Comparison of ENCODE assay signal across 26 mouse cellular contexts in genomic region chr6:48032661-48033060, GRCm38 (mm10).
"Had no signal": no experiment of that assay in that cellular context is flagged by ENCODE, and none has a peak within 500 bp of the region (broad histone marks: within the 10 kb centered on the region; RNA-seq: fewer than 3 reads in every experiment).

No protein-coding gene starts in this region.

- ATAC-seq: hindbrain, postnatal 0 days; intestine, embryonic 16.5 days had no signal

- H3K9ac ChIP-seq: heart, embryonic 13.5 days; heart, embryonic 15.5 days; hindbrain, embryonic 13.5 days; hindbrain, embryonic 15.5 days; kidney, embryonic 15.5 days; limb, embryonic 12.5 days; liver, embryonic 13.5 days; liver, embryonic 15.5 days had no signal

- DNase-seq: gastrocnemius, postnatal 14 days; gastrocnemius, postnatal 36 days; heart, adult 18-20 months; heart, postnatal 14 days; heart, postnatal 36 days; kidney, adult 11 months; kidney, adult 2 months; kidney, adult 9 months; kidney, postnatal 14 days; kidney, postnatal 36 days; layer of hippocampus, adult 9-11 months; layer of hippocampus, postnatal 36 days; liver; liver, embryonic 13.5 days had no signal

- H3K4me1 ChIP-seq: heart, embryonic 13.5 days; heart, embryonic 15.5 days; hindbrain, embryonic 13.5 days; hindbrain, embryonic 15.5 days; kidney, embryonic 15.5 days; limb, embryonic 10.5 days; limb, embryonic 12.5 days; liver, embryonic 13.5 days; liver, embryonic 15.5 days had no signal

- H3K27ac ChIP-seq: heart, embryonic 13.5 days; heart, embryonic 15.5 days; hindbrain, embryonic 13.5 days; hindbrain, embryonic 15.5 days; hindbrain, postnatal 0 days; kidney, embryonic 15.5 days; kidney, postnatal 0 days; left cerebral cortex, adult 2 months; limb, embryonic 10.5 days; limb, embryonic 12.5 days; liver, embryonic 13.5 days; liver, embryonic 15.5 days had no signal

- H3K27me3 ChIP-seq: heart, embryonic 15.5 days; hindbrain, embryonic 13.5 days; hindbrain, embryonic 15.5 days; kidney, embryonic 15.5 days; limb, embryonic 12.5 days; liver, embryonic 13.5 days; liver, embryonic 15.5 days had no signal

- H3K4me3 ChIP-seq: heart, embryonic 13.5 days; heart, embryonic 15.5 days; hindbrain, embryonic 13.5 days; hindbrain, embryonic 15.5 days; kidney, embryonic 15.5 days; left cerebral cortex, adult 2 months; limb, embryonic 10.5 days; limb, embryonic 12.5 days; liver, embryonic 13.5 days; liver, embryonic 15.5 days had no signal
